Mouse (Mus musculus) heart, embryonic 14.5 days (tissue): Measurements from ENCODE around the gene Tsnaxip1. TPM values are rescaled to one million over a fixed set of nuclear protein-coding genes. Genes with fewer than 3 reads are reported as not detected.

Experiments used
- ATAC-seq: fragments of 200-750 bp; cut with Nextera tagmentation; 2 replicates; pipeline ENCODE4 v1.8.0; 2017; ENCODE audit warnings: low read depth, moderate TSS enrichment; ENCODE audit not compliant: insufficient number of reproducible peaks, insufficient read depth, low FRiP score
- H3K27ac ChIP-seq, 2 experiments: fragments of 200-500 bp in 1 of 2; fragments of 300-500 bp in 1 of 2; sonication (generic) in 1 of 2; replicated peaks in 1 of 2; 2 replicates each; pipeline ENCODE4 v1.5.1; 2012 to 2014; ENCODE audit warnings: low read depth in 2 of 2, low read length in 2 of 2, control low read depth in 1 of 2, mild to moderate bottlenecking in 1 of 2, mixed read lengths in 1 of 2; ENCODE audit not compliant: control insufficient read depth in 1 of 2, insufficient read depth in 1 of 2
- H3K27me3 ChIP-seq: fragments of 300-500 bp; sonication (generic); 2 replicates; pipeline ENCODE4 v1.6.1; 2014; ENCODE audit warnings: mild to moderate bottlenecking, low read length, control low read depth; ENCODE audit not compliant: control insufficient read depth, insufficient read depth
- H3K36me3 ChIP-seq: fragments of 300-500 bp; sonication (generic); 2 replicates; pipeline ENCODE4 v1.6.1; 2014; ENCODE audit warnings: mild to moderate bottlenecking, control low read depth, low read length, mixed read lengths; ENCODE audit not compliant: control insufficient read depth, insufficient read depth
- H3K4me1 ChIP-seq, 2 experiments: fragments of 200-500 bp in 1 of 2; fragments of 300-500 bp in 1 of 2; sonication (generic) in 1 of 2; 2 replicates each; pipeline ENCODE4 v1.6.1; 2012 to 2014; ENCODE audit warnings: low read length in 2 of 2, control low read depth in 1 of 2, mixed read lengths in 1 of 2; ENCODE audit not compliant: control insufficient read depth in 2 of 2, insufficient read depth in 2 of 2
- H3K4me2 ChIP-seq: fragments of 300-500 bp; sonication (generic); 2 replicates; pipeline ENCODE4 v1.6.1; 2014; ENCODE audit warnings: mild to moderate bottlenecking, low read length
- H3K4me3 ChIP-seq, 2 experiments: fragments of 200-500 bp in 1 of 2; fragments of 300-500 bp in 1 of 2; sonication (generic) in 1 of 2; 2 replicates each; pipeline ENCODE4 v1.5.1; 2012 to 2014; ENCODE audit warnings: low read length in 2 of 2, mild to moderate bottlenecking in 2 of 2, control low read depth in 1 of 2, low read depth in 1 of 2, moderate library complexity in 1 of 2; ENCODE audit not compliant: control insufficient read depth in 1 of 2, insufficient read depth in 1 of 2
- H3K9ac ChIP-seq: fragments of 300-500 bp; sonication (generic); 2 replicates; pipeline ENCODE4 v1.6.1; 2014; ENCODE audit warnings: mild to moderate bottlenecking, low read length
- H3K9me3 ChIP-seq: fragments of 300-500 bp; sonication (generic); 2 replicates; pipeline ENCODE4 v1.6.1; 2016; ENCODE audit warnings: low read length, control low read depth; ENCODE audit not compliant: control insufficient read depth
- WGBS: fragments of 180-500 bp; shearing (Covaris S2); extraction: QIAGEN DNeasy Blood & Tissue Kit; methylation state at CpG from one replicate; pipeline ENCODE4 v1.1.7; 2014; 5-methylcytosine and 5-hydroxymethylcytosine counted together
- polyA plus RNA-seq: library from polyadenylated mRNA; unstranded; fragments of >200 nt; fragmentation: Nextera tagmentation; extraction: Ambion mirVana; gene quantifications from 2 replicates; pipeline ENCODE4 v1.2.1, GENCODE M21; 2014

The Tsnaxip1 gene
- polyA plus RNA-seq, 1 experiment from 2014 or later: not detected

GRCm38 (mm10) chr8:105805964-105806363, 21.6 kb upstream of the Tsnaxip1 start:
- ATAC-seq: no peak
- peaks cover 2 to 11% of the 10 kb centered on the region in 2 experiments; a peak in 3 of 4 replicates for H3K4me1 ChIP-seq
- H3K4me3 ChIP-seq: no peak overlapping the region
- 87% methylated on average over 1 of the region's 1 CpGs for WGBS
- no peaks in the 10 kb centered on the region for H3K9me3 ChIP-seq
- no peak overlapping the region for H3K4me2 ChIP-seq
- H3K27ac ChIP-seq: no peak overlapping the region
- peaks cover 17% of the 10 kb centered on the region for H3K36me3 ChIP-seq
- H3K27me3 ChIP-seq: no peaks in the 10 kb centered on the region
- no peak overlapping the region for H3K9ac ChIP-seq

DNA sequence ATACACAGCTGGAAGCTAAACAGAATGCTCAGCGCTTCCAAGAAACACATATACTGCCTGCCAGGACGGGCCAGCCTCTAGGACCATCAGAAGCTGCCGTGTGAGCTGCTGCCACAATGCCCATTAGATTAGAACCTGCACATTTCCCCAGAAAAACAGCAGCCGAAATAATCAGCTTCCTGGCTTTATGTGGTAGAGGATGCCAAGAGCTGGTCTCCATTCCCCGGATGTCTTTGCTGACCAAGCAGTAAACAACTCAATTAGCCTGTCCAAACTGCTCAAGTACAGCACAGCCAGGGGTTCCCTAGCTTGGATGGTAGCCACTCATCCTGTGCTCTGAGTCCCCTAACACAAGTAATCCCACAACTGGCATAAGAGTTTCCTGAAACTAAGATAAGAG, 19.8 kb upstream of the Tsnaxip1 start:
- 69% methylated on average over 5 of the region's 5 CpGs for WGBS
- Histone ChIP-seq H3K9ac (no peak overlapping the region), H3K27me3 (no peaks in the 10 kb centered on the region), H3K27ac (peak overlapping the region in 1 of 2 experiments; percentile 36; a peak in 1 of 4 replicates), H3K9me3 (no peaks in the 10 kb centered on the region), H3K4me3 (no peak overlapping the region), H3K4me2 (no peak overlapping the region), H3K36me3 (peaks cover 30% of the 10 kb centered on the region), H3K4me1 (peaks cover 2 to 22% of the 10 kb centered on the region in 2 experiments)
- no peak for ATAC-seq

GRCm38 (mm10) chr8:105808480-105808879, 19.1 kb upstream of the Tsnaxip1 start:
- Histone ChIP-seq H3K9ac (no peak overlapping the region), H3K4me1 (peaks cover 2 to 22% of the 10 kb centered on the region in 2 experiments), H3K9me3 (no peaks in the 10 kb centered on the region), H3K27me3 (no peaks in the 10 kb centered on the region), H3K36me3 (peaks cover 30% of the 10 kb centered on the region), H3K4me2 (no peak overlapping the region), H3K27ac (no peak overlapping the region), H3K4me3 (no peak overlapping the region)
- ATAC-seq: no peak
- WGBS: 85% methylated on average over 2 of the region's 2 CpGs

- WGBS: 75% methylated on average over 6 of the region's 6 CpGs
- Histone ChIP-seq H3K4me1 (peaks cover 2 to 22% of the 10 kb centered on the region in 2 experiments), H3K27ac (no peak overlapping the region), H3K9me3 (no peaks in the 10 kb centered on the region), H3K27me3 (no peaks in the 10 kb centered on the region), H3K4me3 (no peak overlapping the region), H3K9ac (no peak overlapping the region), H3K4me2 (no peak overlapping the region), H3K36me3 (peaks cover 16% of the 10 kb centered on the region)
- ATAC-seq: no peak
Measured at GRCm38 (mm10) chr8:105810245-105810786, 17.2 kb upstream of the Tsnaxip1 start.

- Histone ChIP-seq H3K4me2 (no peak overlapping the region), H3K27me3 (no peaks in the 10 kb centered on the region), H3K4me3 (no peak overlapping the region), H3K4me1 (peaks cover 2 to 22% of the 10 kb centered on the region in 2 experiments), H3K36me3 (peaks cover 14% of the 10 kb centered on the region), H3K9ac (no peak overlapping the region), H3K27ac (no peak overlapping the region; a peak in 1 of 4 replicates), H3K9me3 (no peaks in the 10 kb centered on the region)
- no peak for ATAC-seq
- WGBS: 68% methylated on average over 10 of the region's 10 CpGs
Measured at GRCm38 (mm10) chr8:105811061-105811460, 16.5 kb upstream of the Tsnaxip1 start.

DNA sequence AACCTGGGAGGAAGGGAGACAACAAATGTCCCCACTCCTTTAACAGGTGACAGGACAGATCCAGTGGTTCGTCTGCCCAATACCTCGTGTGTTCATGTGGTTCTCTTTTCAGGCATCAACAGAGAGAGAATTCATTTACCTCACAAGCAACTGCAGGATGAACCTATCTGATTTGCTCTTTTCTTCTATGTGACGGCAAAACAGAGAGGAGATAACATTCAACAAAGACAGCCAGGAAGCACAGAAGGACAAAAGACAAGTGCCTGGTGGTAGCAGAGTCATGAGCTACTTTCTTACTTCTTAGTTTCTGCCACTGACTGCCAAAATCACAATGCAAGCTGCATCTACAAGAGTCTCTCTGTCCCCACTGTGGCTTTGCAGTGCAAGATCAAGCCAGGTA, 16.0 kb upstream of the Tsnaxip1 start:
- ATAC-seq: no peak
- no peak overlapping the region; a peak in 1 of 4 replicates for H3K27ac ChIP-seq
- H3K27me3 ChIP-seq: no peaks in the 10 kb centered on the region
- H3K9ac ChIP-seq: no peak overlapping the region
- 60% methylated on average over 3 of the region's 3 CpGs for WGBS
- peaks cover 2 to 22% of the 10 kb centered on the region in 2 experiments for H3K4me1 ChIP-seq
- H3K4me3 ChIP-seq: no peak overlapping the region
- H3K36me3 ChIP-seq: peaks cover 14% of the 10 kb centered on the region
- no peak overlapping the region; the same call in 1 of the 2 replicates for H3K4me2 ChIP-seq
- no peaks in the 10 kb centered on the region for H3K9me3 ChIP-seq

DNA sequence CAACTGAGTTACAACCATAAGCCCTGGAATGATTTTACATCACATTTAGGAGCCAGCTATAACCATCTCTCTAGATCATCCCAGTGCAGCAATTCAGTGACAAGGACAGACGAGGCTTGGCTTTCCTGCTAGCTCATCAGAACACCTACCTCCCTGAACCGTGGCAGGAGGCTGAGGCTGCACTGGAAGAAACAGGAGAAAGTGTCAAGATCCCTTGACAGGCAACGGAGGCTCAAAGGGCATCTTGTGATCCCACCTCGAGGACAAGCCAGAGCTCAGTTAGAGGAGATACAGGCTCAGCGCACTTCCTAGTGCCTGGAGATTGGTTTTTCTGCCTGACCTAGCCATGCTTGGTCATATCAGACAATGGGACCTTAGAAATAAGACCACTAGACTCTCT, 15.0 kb upstream of the Tsnaxip1 start:
- Histone ChIP-seq H3K27ac (no peak overlapping the region), H3K36me3 (peaks cover 14% of the 10 kb centered on the region), H3K4me3 (no peak overlapping the region), H3K27me3 (no peaks in the 10 kb centered on the region), H3K4me1 (peaks cover 2 to 22% of the 10 kb centered on the region in 2 experiments), H3K4me2 (no peak overlapping the region), H3K9me3 (no peaks in the 10 kb centered on the region), H3K9ac (no peak overlapping the region)
- 85% methylated on average over 5 of the region's 5 CpGs for WGBS
- ATAC-seq: no peak

GRCm38 (mm10) chr8:105813241-105813640, 14.3 kb upstream of the Tsnaxip1 start:
- Histone ChIP-seq H3K4me2 (no peak overlapping the region), H3K9me3 (no peaks in the 10 kb centered on the region), H3K9ac (no peak overlapping the region), H3K4me1 (peaks cover 2 to 16% of the 10 kb centered on the region in 2 experiments), H3K36me3 (peaks cover 14% of the 10 kb centered on the region), H3K27ac (no peak overlapping the region), H3K27me3 (no peaks in the 10 kb centered on the region), H3K4me3 (no peak overlapping the region)
- ATAC-seq: no peak
- WGBS: 94% methylated on average over 6 of the region's 6 CpGs
